Mouse (Mus musculus): ENCODE measurements at regions not wholly inside any gene's neighbourhood (a gene's known extent, or its start where the extent isn't known, plus 50 kb on each side); places are given as distances from the start of the nearest gene placed in this dataset.

DNA sequence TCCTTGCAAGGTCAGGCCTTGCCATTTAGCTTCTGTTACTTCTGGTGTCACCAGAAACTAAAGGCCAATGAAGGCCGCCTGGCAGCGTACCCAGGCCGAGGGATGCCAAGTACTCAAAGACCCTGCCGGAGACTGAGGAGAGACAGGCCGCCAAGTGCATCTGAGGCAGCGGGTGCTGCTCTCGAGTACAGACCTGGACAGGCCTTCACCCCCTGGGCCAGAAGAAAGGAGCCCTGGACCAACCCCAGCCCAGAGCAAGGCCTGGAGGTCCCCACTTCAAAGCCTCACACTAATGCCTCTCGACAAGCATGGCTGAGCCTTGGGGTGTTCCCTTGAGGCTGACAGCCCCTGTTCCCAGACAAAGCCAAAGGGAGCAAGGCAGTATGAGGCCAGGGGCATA is 70.5 kb downstream of the Inhbb start:
- TF ChIP-seq CTCF (IDR thresholded peaks at IDR 0.05; ENCODE audit: low read depth) = no peak
- no peak for TF ChIP-seq EP300 (IDR thresholded peaks at IDR 0.05; ENCODE audit: low read depth)

Data from liver, postnatal 0 days (tissue).